Mouse (Mus musculus) ES-E14 (cell line): ENCODE measurements around the gene Mrps5. TPM values are rescaled to one million over a fixed set of nuclear protein-coding genes. Genes with fewer than 3 reads are reported as not detected.

Source experiments
- DNase-seq: peaks from one replicate; pipeline ENCODE4 v3.0.0-alpha.2; 2013; ENCODE audit warnings: low read depth, low spot score
- H3K27ac ChIP-seq: 2 replicates; pipeline ENCODE4 v1.5.1; 2012; ENCODE audit warnings: low read depth, mild to moderate bottlenecking, low read length, moderate library complexity, mixed read lengths; ENCODE audit not compliant: poor library complexity, insufficient read depth, severe bottlenecking
- H3K36me3 ChIP-seq: 2 replicates; pipeline ENCODE4 v1.6.1; 2012; ENCODE audit warnings: mild to moderate bottlenecking, low read length, moderate library complexity, mixed read lengths; ENCODE audit not compliant: control insufficient read depth, poor library complexity, insufficient read depth, severe bottlenecking
- H3K4me1 ChIP-seq, 2 experiments: fragments of 150-350 bp in 1 of 2; sonication (generic) in 1 of 2; 2 replicates each; pipeline ENCODE4 v1.6.1; 2012; ENCODE audit warnings: low read length in 2 of 2, mild to moderate bottlenecking in 1 of 2, mixed read lengths in 1 of 2; ENCODE audit not compliant: control insufficient read depth in 2 of 2, insufficient read depth in 2 of 2, poor library complexity in 1 of 2
- H3K4me3 ChIP-seq, 2 experiments: fragments of 150-350 bp in 1 of 2; sonication (generic) in 1 of 2; 2 replicates each; pipeline ENCODE4 v1.5.1; 2012; ENCODE audit warnings: low read length in 2 of 2, low read depth in 1 of 2, mild to moderate bottlenecking in 1 of 2, mixed read lengths in 1 of 2; ENCODE audit not compliant: insufficient read depth in 1 of 2, poor library complexity in 1 of 2, severe bottlenecking in 1 of 2
- H3K9ac ChIP-seq: 2 replicates; pipeline ENCODE4 v1.6.1; 2012; ENCODE audit warnings: low read depth, mild to moderate bottlenecking, low read length, mixed read lengths; ENCODE audit not compliant: poor library complexity, insufficient read depth, severe bottlenecking
- H3K9me3 ChIP-seq: fragments of 150-350 bp; sonication (generic); 2 replicates; pipeline ENCODE4 v1.6.1; 2012; ENCODE audit warnings: low read depth, mild to moderate bottlenecking, low read length; ENCODE audit not compliant: control insufficient read depth, insufficient read depth
- CHD2 ChIP-seq: IDR thresholded peaks from 2 replicates; pipeline ENCODE4 v1.6.1; 2014; ENCODE audit warnings: mild to moderate bottlenecking, low read depth, low read length, inconsistent platforms
- HCFC1 ChIP-seq: IDR thresholded peaks from 2 replicates; pipeline ENCODE4 v1.6.1; 2012; ENCODE audit warnings: low read length, inconsistent platforms, borderline replicate concordance; ENCODE audit not compliant: insufficient read depth
- MAFK ChIP-seq: IDR thresholded peaks from 2 replicates; pipeline ENCODE4 v1.6.1; 2014; ENCODE audit warnings: mild to moderate bottlenecking, low read depth, low read length, inconsistent platforms; ENCODE audit not compliant: insufficient read depth
- ZC3H11A ChIP-seq: IDR thresholded peaks from 2 replicates; pipeline ENCODE4 v1.6.1; 2012; ENCODE audit warnings: low read depth, mild to moderate bottlenecking, inconsistent platforms, low read length, borderline replicate concordance
- ZNF384 ChIP-seq: IDR thresholded peaks from 2 replicates; pipeline ENCODE4 v1.6.1; 2012; ENCODE audit warnings: low read depth, low read length, inconsistent platforms
- in situ Hi-C, 2 experiments: fragments of 600-800 bp; cut with MboI; formaldehyde crosslinking; loops; one replicate each; pipeline ENCODE4 v1.15.1; 2025; ENCODE audit warnings: low sequenced_read_pairs in 2 of 2, inconsistent platforms in 1 of 2; ENCODE audit not compliant: unreplicated experiment in 2 of 2
- total RNA-seq: library from RNA; depleted of rRNA; stranded (reverse); fragments of 300-350 nt; gene quantifications from 2 replicates; pipeline ENCODE4 v1.2.3, GENCODE M21; 2012

Mrps5 gene
- total RNA-seq, 1 experiment, result 187 TPM

DNA sequence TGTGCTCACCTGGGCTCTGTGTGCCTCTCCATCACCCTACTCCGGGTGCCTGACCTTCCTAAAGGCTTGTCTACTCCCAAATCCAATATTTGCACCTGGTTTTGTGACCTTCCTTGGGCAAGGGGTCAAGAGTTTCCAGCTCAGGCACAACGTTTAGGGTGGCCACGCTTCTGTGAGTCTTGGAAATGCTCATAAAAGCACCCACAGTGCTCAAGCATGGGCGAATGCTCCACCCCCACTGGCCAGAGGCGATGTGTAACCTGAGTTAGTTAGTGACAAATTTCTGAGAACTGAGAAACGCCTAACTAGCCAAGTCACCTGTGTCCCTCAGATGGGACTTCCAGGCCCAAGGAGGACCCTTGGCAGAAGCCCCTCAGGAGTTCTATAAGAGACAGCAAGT, 48.6 kb downstream of the Mrps5 start:
- H3K4me3 ChIP-seq, result no peak overlapping the region
- no peak for DNase-seq
- TF ChIP-seq ZNF384 (no peak), MAFK (no peak), ZC3H11A (no peak), CHD2 (no peak), HCFC1 (no peak)
- H3K9me3 ChIP-seq, result no peaks in the 10 kb centered on the region
- no peaks in the 10 kb centered on the region for H3K4me1 ChIP-seq
- H3K36me3 ChIP-seq, result no peaks in the 10 kb centered on the region
- H3K9ac ChIP-seq, result no peak overlapping the region; the same call in 1 of the 2 replicates
- in situ Hi-C loops, result no loop called here
- H3K27ac ChIP-seq, result no peak overlapping the region

DNA sequence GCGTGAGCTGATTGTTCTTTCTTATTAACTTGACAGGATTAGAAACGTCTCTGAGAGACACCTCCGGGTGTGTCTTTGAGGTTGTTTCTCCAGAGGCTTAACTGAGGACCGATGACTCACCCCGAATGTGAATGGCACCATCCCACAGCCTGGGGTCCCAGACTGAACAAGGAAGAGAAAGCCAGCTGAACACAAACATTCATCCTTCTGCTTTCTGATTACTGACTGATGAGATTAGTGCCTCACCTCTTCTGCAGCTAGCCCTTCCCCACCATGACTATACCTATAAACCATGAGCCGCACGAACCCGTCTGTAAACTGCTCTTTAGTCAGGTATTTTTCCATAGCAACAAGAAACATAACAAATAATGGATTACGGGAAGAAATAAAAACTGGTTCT, 52.0 kb downstream of the Mrps5 start:
- Histone ChIP-seq H3K9ac (no peak overlapping the region), H3K4me1 (no peaks in the 10 kb centered on the region), H3K27ac (no peak overlapping the region), H3K4me3 (no peak overlapping the region), H3K36me3 (no peaks in the 10 kb centered on the region), H3K9me3 (no peaks in the 10 kb centered on the region)
- TF ChIP-seq HCFC1 (no peak), CHD2 (no peak), ZC3H11A (no peak), ZNF384 (no peak), MAFK (no peak)
- DNase-seq, result no peak
- in situ Hi-C loops, result no loop called here

DNA sequence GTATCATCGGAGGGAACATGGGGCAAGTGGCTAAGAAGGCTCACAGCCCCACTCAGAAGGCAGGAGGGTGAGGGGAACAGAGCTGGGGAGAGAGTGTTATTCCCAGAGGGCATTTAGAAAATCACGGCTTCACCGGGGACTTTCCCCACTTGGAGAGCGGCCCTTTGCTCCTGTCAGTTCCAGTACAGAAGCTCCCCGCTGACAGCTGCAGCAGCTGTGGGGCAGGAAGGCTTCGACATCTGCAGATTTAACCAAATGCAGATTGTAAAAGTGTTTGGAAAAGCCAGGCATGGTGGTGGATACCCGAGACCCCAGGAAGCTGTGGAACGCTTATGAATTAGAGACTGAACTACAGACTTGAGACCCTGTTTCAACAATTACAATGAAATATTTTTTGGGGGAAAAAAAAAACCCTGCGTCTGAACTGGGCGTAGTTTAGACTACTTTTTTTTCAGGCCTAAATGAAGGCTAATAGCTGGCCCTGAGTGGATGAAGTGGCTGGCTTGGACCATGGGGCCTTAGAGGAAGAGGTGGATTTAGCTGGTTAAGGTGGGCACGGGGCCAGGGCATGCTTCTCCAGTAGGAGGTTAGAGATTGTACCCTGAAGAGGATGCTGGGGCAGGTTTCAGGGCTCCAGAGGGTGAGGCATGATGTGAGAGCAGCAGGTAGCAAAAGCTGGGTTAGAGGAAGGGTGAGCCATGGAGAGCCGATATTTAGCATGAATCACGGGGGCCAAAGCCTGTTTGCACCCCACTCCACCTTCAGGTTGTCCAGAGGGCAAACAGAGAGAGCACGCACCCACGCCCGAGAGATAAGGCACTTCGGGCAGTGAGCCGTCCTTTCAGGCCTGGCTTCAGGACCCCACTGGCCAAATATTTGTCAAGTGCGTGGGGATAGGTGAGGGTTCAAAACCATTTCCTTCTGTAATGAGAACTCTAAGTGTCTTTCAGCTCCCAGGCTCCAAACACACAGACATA, 57.0 kb downstream of the Mrps5 start:
- TF ChIP-seq ZNF384 (no peak), HCFC1 (no peak), MAFK (no peak)
- in situ Hi-C loops, result no loop called here
- Histone ChIP-seq H3K9ac (no peak overlapping the region), H3K9me3 (no peaks in the 10 kb centered on the region), H3K4me1 (no peaks in the 10 kb centered on the region), H3K4me3 (no peak overlapping the region), H3K36me3 (no peaks in the 10 kb centered on the region), H3K27ac (no peak overlapping the region)
- DNase-seq, result no peak

DNA sequence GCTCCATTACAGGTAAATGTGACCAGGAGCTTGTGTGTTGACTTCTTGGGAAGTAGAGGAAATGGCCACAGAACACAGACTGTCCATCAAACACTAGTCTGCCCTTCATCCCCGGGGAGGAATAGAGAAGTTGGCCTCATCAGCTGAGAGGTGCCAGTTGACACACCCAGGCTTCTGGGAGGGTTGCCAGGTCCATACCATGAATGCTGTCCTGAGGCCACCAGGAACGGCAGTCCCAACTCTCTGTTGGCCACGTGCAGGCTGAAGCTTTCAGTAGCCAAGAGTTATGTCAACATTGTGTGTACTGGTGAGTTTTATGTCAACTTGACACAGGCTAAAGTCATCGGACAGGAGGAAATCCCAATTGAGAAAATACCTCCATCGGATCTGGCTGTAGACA, 59.9 kb downstream of the Mrps5 start:
- no peak for DNase-seq
- TF ChIP-seq ZNF384 (no peak), MAFK (no peak), CHD2 (no peak), HCFC1 (no peak), ZC3H11A (no peak)
- H3K27ac ChIP-seq, result no peak overlapping the region
- in situ Hi-C loops, result no loop called here
- no peaks in the 10 kb centered on the region for H3K9me3 ChIP-seq
- H3K9ac ChIP-seq, result no peak overlapping the region
- H3K4me1 ChIP-seq, result no peaks in the 10 kb centered on the region
- no peak overlapping the region for H3K4me3 ChIP-seq
- H3K36me3 ChIP-seq, result no peaks in the 10 kb centered on the region

DNA sequence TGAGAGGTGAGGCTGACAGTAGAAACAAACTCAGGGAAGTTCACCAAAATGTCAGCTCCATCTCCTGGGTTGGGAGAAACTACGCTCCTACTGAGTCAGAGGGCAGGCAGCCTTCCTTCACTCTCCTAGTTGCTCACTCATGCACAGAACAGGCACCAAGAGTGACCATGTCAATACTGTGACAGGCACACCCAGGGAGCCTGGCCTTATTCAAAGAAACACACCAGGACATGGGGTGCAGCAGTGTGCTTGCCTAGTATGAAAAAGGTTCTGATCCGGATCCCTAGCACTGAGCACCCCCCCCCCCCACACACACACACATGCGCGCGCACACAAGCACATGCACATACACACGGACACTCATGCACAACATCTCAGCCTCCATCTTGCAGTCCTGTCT, 61.1 kb downstream of the Mrps5 start:
- DNase-seq, result no peak
- H3K9me3 ChIP-seq, result no peaks in the 10 kb centered on the region
- H3K36me3 ChIP-seq, result no peaks in the 10 kb centered on the region
- no peak overlapping the region for H3K9ac ChIP-seq
- no peaks in the 10 kb centered on the region for H3K4me1 ChIP-seq
- no peak overlapping the region for H3K4me3 ChIP-seq
- TF ChIP-seq ZC3H11A, result no peak
- TF ChIP-seq CHD2, result no peak
- no peak for TF ChIP-seq HCFC1
- TF ChIP-seq ZNF384, result no peak
- no peak for TF ChIP-seq MAFK
- H3K27ac ChIP-seq, result no peak overlapping the region
- in situ Hi-C loops, result no loop called here
